18 mouse cellular contexts compared by ENCODE assay signal in genomic region chr5:138233778-138234177, GRCm38 (mm10). TPM values are rescaled to one million over a fixed set of nuclear protein-coding genes. Genes with fewer than 3 reads are reported as not detected.
"Had no signal": no experiment of that assay in that cellular context is flagged by ENCODE, and none has a peak within 500 bp of the region (broad histone marks: within the 10 kb centered on the region; RNA-seq: fewer than 3 reads in every experiment).

No protein-coding gene starts in this region.

- H3K27me3 ChIP-seq: liver, embryonic 13.5 days had no signal

- H3K4me2 ChIP-seq: liver, embryonic 13.5 days; midbrain, embryonic 11.5 days had no signal

- H3K27ac ChIP-seq: left cerebral cortex, adult 2 months; liver, embryonic 13.5 days had no signal

- H3K36me3 ChIP-seq: liver, embryonic 13.5 days had no signal

- H3K4me3 ChIP-seq: left cerebral cortex, adult 2 months; liver, embryonic 13.5 days had no signal

- H3K4me1 ChIP-seq: liver, embryonic 13.5 days had no signal

- H3K9me3 ChIP-seq: liver, embryonic 13.5 days had no signal

- H3K9ac ChIP-seq: liver, embryonic 13.5 days had no signal

- DNase-seq: kidney, postnatal 10 days; layer of hippocampus, postnatal 36 days; liver, embryonic 13.5 days; lung, adult 2 months; lung, postnatal 14 days; lung, postnatal 4 days; midbrain, embryonic 14.5 days; thymus, adult 18-20 months; thymus, postnatal 36 days had no signal

RNA-seq across cellular contexts. Expression of gene Nxpe5, which starts 8.1 kb away (rescaled TPM):
- polyA plus RNA-seq: limb, embryonic 11.5 days; limb, embryonic 14.5 days; lung, embryonic 16.5 days; midbrain, embryonic 11.5 days; midbrain, embryonic 14.5 days; midbrain, postnatal 0 days; neural tube, embryonic 11.5 days; neural tube, embryonic 14.5 days had no signal

RNA-seq across cellular contexts. Expression of gene Gal3st4, which starts 38.9 kb away (rescaled TPM):
- polyA plus RNA-seq: liver, adult 2 months had no signal
